Mouse (Mus musculus) liver, embryonic 14.5 days (tissue): ENCODE data around the gene Klhl6.

Experiments used
- CTCF ChIP-seq: IDR thresholded peaks from 2 replicates; pipeline ENCODE4 v1.5.1; 2016; ENCODE audit warnings: antibody characterized with exemption, low read depth, control low read depth
- EP300 ChIP-seq: IDR thresholded peaks from 2 replicates; pipeline ENCODE4 v1.6.1; 2016; ENCODE audit warnings: antibody characterized with exemption, low read depth

DNA sequence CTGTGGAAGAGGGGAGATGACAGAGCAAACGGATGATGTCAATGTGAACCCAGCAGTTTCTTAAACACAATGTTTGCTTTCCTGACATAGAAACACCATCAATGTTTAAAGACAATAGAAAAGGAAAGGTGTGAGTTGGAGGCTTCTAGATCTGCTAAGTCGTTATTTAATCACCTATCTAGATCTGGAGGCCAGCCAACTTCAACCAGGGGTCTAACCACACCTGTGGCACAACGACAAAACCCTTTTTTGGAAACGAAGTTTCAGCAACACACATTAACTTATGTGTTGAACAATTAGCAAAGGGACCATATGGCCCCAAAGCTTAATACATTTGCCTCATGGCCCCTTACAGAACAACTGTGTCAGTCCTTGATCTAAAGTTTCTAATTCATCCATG is 6.0 kb downstream of the Klhl6 start:
- no peak for TF ChIP-seq CTCF
- TF ChIP-seq EP300 = no peak
